Mouse (Mus musculus) left cerebral cortex, adult 2 months (tissue): ENCODE data around the gene Ptov1. TPM values are rescaled to one million over a fixed set of nuclear protein-coding genes. Genes with fewer than 3 reads are reported as not detected.
A peak's percentile ranks its signal among the peaks of the same experiment; 100 is the strongest.

Experiments
- DNase-seq, 2 experiments: peaks; one replicate each; pipeline ENCODE4 v3.0.0; 2021 to 2022; ENCODE audit warnings: low spot score in 2 of 2, mixed read lengths in 1 of 2; ENCODE audit errors: extremely low spot score in 1 of 2
- H3K27ac ChIP-seq: fragments of 200-600 bp; 2 replicates; pipeline ENCODE4 v1.8.1; 2022
- H3K4me3 ChIP-seq: fragments of 200-600 bp; 2 replicates; pipeline ENCODE4 v1.8.1; 2022
- CTCF ChIP-seq: fragments of 200-600 bp; IDR thresholded peaks from 2 replicates; pipeline ENCODE4 v1.8.1; 2022; ENCODE audit warnings: antibody characterized with exemption, mild to moderate bottlenecking, moderate library complexity
- intact Hi-C: fragments of 180-260 bp; cut with DNase I; formaldehyde crosslinking; loops from one replicate; pipeline ENCODE4 v1.15.1; 2025
- long read RNA-seq, 2 experiments: library from polyadenylated mRNA; stranded (forward); transcript quantifications; one replicate each; pipeline ENCODE4 v2.0.0; 2021; ENCODE audit warnings: borderline mapping rate in 2 of 2
- total RNA-seq, 2 experiments: library from RNA; stranded (reverse); gene quantifications; 2 replicates each; pipeline ENCODE4 v1.2.3; 2021

The Ptov1 gene
- 100 to 1,000 TPM; 273 to 290 TPM for total RNA-seq
- long read RNA-seq, experiment 1, transcript Ptov1-201 (12 exons, 1,883 nt): major isoform, 43 of 229 reads
- long read RNA-seq, experiment 1, partial matches to known transcripts: 18 of 229 reads
- long read RNA-seq, experiment 1, other reads (novel, unspliced or antisense): 168 of 229 reads
- long read RNA-seq, experiment 2, transcript Ptov1-201 (12 exons, 1,883 nt): major isoform, 44 of 253 reads
- long read RNA-seq, experiment 2, partial matches to known transcripts: 19 of 253 reads
- long read RNA-seq, experiment 2, other reads (novel, unspliced or antisense): 187 of 253 reads

DNA sequence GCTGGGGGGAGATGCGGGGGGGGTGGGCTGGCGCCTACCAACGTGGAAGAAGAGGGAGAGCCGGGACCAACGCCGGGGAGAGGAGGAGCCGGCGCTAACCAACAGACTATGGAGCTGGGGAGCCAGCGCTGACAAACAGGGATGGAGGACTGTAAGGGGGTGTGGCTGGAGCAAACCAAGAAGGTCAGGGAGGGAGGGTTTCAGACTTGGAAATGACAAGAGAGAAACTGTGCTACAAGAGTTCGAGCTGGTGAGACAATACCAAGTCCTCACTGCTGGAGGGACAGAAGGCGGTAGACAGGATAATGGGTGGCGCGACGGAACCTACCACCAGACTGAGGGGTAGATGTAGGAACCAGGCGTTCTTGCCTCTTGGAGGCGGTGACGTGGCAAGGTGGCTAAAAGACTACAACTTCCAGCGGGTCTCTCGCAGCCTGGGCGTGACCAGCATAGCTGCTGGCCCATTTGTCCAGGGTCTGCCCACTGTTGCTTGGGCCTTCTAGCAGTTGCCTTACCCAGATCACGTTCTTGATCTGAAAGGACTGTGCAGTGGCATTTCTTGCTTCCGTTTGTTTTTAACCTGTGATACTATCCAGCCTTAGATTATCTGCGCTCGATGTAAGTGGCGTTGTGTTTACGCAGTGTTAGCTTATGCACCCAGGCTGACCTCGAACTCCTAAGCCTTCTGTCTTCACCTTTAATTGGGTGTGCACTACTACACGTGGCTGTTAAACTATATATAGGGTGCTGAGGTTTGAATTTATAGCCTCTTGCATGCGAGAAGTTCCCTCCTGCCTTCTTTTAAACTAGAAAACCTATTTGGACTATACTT lies at the start of gene Ptov1:
Gene Ptov1, minus strand, starts transcription at position 92 of the 832 bp plus-strand sequence.
- H3K27ac ChIP-seq: peak within 1 kb of the TSS; percentile 97
- intact Hi-C loops: loop anchor here (1.0 to 2.0 kb wide), 4 partner anchors 15 to 59 kb away; partner anchors contain the start of genes Ap2a1 and Fuz
- TF ChIP-seq CTCF: no peak
- peak; percentile 90 to 94 for DNase-seq
- H3K4me3 ChIP-seq: peak within 1 kb of the TSS; percentile 77

DNA sequence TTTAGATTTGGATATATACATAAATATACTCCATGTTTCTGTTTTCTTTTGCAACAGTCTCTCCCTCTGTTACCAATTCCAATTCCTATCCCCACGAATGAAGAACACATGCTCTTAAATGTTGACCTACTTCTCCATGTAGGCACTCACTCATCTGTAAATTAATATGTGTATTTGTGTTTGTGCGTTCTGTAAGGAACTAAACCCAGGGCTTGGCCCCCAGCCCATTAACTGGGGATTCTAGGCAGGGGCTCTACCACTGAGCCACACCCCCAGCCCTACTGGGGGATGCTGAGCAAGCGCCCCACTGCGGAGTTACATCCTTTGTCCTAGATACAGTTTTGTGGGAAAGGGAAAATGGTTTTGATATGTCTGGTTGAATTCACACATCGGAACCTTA lies 49.5 kb upstream of the Ptov1 start:
- no peak for TF ChIP-seq CTCF
- Histone ChIP-seq H3K4me3 (no peak overlapping the region), H3K27ac (peak overlapping the region; percentile 28; the same call in 1 of the 2 replicates)
- no peak for DNase-seq
- intact Hi-C loops: no loop called here

DNA sequence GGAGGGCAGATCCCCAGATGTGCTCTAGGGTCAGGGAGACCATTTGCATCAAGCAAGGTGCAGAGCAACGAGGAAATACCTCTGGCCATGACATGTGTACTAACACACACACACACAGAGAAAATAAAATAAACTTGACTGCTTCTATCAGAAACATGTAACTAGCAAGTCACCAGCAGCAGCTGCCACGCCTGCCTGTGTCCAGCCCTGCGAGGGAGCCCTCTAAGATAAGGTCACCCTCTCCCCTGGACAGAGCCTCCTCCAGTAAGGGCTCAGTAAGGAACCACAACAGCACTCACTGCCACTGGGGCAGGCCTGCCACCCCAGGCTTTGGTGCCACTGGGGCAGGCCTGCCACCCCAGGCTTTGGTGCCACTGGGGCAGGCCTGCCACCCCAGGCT lies 48.6 kb upstream of the Ptov1 start:
- no peak for TF ChIP-seq CTCF
- Histone ChIP-seq H3K4me3 (no peak overlapping the region), H3K27ac (peak overlapping the region; percentile 85)
- no peak for DNase-seq
- intact Hi-C loops: no loop called here

DNA sequence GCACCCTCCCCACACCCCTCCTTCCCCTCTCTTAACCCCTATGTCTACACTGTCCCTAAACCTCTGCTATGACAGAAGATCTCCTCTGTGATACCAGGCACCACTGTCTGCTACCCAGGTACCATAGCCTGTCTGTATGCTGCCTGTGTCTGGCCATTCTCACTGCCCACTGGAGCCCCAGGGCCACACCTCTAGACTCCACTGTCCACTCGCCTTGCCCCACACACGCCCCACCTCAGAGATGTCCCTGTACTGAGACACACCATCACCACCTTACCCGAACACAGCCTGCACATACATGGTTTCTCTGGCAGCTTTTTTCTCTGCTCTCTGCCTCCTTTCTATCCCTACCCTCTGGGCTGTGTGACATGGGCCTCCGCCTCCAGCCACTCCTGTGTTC lies 47.3 kb upstream of the Ptov1 start:
- Histone ChIP-seq H3K4me3 (no peak overlapping the region), H3K27ac (peak overlapping the region; percentile 85; the same call in 1 of the 2 replicates)
- intact Hi-C loops: no loop called here
- no peak for TF ChIP-seq CTCF
- DNase-seq: no peak

DNA sequence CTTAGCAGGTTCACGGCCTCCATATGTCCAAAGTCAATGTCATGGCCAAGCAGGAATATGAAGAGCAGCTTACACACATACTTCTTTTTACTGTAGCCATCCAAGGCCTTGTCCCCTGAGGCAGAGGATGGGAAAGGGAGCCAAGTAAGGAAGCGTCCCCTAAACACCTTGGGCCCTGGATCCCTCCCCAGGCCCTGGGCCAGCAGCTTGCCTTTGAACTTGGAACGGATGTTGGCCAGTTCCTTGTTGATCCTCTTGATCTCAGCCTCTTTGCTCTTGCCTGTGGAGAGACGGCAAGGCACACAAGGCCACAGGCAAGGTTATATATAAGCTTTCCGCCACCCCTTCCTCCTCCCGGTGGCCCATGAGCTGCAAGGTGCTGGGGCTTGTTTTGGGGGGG lies 46.6 kb upstream of the Ptov1 start:
- Histone ChIP-seq H3K27ac (no peak overlapping the region), H3K4me3 (no peak overlapping the region)
- intact Hi-C loops: no loop called here
- TF ChIP-seq CTCF: no peak
- no peak for DNase-seq

DNA sequence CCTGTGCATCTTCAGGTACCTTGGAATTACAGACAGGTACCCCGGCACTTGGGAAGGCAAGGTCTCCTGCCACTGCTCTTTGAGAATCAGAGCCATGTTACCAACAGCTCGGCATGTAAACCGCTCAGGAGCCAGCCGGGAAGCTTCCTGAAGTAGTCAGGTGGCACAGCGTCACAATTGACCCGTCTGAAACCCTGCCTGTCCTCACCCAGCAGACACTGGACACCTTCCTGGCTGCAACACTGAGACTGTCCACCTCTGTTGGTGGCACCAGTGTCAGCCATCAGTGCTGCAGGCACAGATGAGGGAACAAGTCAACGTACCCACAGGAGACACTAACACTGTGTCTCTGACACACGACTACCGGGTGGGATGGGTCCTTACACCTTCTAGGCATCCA lies 45.7 kb upstream of the Ptov1 start:
- no peak for DNase-seq
- intact Hi-C loops: no loop called here
- H3K4me3 ChIP-seq: no peak overlapping the region
- no peak overlapping the region for H3K27ac ChIP-seq
- TF ChIP-seq CTCF: no peak

DNA sequence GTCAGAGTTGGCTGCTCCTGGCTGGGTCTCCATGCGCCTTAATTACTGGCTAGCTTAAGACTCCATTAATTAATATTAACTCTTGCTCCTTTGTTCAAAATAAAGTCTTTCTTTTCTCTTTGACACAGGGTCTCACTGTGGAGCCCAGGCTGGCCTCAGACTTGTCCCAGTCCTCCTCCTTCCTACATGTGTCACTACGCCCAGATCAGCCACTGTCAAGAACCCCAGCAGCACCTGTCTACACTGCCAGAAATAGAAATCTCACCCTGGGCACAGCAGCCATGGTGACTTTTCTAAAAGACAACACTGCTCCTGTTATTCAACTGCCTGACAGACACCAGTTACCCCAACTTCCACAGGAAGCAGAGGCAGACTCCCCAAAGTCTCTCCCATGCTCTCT lies 44.8 kb upstream of the Ptov1 start:
- no peak overlapping the region for H3K27ac ChIP-seq
- no peak for TF ChIP-seq CTCF
- H3K4me3 ChIP-seq: no peak overlapping the region
- intact Hi-C loops: no loop called here
- DNase-seq: no peak

DNA sequence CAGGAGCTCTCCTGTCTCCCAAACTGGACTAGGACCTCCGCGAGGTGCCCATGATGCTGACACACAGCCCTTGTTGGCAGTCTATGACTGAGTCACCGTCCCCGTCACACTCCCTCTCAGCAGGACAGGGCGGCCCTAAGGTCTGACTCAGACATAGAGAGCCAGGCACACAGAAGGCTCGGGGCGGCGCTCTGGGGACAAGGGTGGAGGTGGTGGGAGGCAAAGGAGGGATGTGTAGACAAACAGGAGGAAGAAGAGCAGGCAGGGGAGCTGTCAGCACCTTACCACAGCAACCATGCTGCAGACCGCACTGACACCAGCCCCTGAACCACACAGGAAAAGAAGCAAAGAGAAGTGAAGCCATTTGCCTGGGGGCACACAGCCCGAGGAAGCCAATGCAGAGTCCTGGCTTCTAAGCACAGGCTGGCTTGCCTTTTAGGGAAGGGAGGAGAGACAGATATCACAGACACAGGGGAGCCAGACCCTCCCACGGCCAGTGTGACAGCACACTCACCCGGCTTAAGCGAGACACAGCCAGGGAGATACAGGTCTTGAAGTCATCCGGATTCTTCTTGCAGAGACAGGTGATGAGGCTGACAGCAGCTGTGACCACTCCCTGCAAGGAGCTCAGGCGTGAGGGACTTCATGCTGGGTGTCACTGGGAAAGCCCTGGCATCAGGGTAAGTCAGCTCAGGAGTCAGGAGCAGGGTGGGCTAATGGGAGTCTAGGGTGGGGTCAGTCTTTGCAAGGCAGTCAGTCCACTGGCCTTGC lies 39.3 kb upstream of the Ptov1 start:
- intact Hi-C loops: no loop called here
- H3K4me3 ChIP-seq: no peak overlapping the region
- peak overlapping the region; percentile 64 for H3K27ac ChIP-seq
- DNase-seq: no peak
- TF ChIP-seq CTCF: no peak

DNA sequence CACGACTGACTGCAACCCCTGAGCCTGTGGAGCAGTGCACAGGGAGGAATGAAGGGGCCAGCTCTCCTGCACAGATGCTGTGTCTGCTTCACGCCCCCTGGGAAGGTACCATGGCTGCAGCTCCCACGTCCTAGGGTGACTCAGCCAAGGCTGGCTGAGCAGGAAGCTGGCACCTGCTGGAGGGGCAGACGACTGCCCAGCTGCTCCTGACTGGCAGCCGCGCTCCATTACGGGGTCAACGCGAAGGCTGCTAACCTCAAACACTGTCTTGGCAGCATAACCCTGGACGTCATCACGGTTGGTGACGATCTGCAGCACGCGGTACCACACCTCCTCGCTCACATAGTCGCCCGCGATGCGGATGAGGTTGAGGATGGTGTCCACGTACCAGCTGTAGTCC lies 35.8 kb upstream of the Ptov1 start:
- no peak for TF ChIP-seq CTCF
- intact Hi-C loops: no loop called here
- DNase-seq: peak in 1 of 2 experiments; percentile 68
- H3K4me3 ChIP-seq: no peak overlapping the region
- peak overlapping the region; percentile 70 for H3K27ac ChIP-seq

DNA sequence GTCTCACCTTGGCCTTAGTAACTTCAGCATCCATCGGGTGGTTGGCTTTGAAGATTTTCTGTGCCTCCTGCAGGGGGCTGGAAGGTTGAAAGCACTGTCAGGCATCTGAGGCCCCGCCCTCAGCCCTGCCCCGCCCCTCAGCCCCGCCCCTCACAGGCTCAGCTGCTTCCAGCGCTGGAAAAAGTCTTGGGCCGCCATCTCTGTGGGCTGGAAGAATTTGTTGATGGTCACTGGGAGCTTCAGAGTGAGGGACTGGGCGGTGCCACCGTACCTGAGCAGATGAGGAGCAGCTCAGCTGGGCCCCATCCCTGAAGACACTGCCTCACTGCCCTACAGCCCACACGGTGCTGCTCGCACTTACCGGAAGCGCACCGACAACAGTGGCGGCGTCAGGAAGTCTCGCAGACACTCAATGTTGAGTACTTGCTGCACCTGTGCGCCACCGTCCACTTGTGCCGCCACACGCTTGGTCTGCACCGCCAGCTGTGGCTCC lies 31.7 kb upstream of the Ptov1 start:
- intact Hi-C loops: loop anchor here (5.0 kb wide), 1 partner anchor 56 kb away; no protein-coding TSS in a partner anchor
- DNase-seq: no peak
- Histone ChIP-seq H3K27ac (peak overlapping the region; percentile 61), H3K4me3 (no peak overlapping the region)
- peak; percentile 28 for TF ChIP-seq CTCF

DNA sequence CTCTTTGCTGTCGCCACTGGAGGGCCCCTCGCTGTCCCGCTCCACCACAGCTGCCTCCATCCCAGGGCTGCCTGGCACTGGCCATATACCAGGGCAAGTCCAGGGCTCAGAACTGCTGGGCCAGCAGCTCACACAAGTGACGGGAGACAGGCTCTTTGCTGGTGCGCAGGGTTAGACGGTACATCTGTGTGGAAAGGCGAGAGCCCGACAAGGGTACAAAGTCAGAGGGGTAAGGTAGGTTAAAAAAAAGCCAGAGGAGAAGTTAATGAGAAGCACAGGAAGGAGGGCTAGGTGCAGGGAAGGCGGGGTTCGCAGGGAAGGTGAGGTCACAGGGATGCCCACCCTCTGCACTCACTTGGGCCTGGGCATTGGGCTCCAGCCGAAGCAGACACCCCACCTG lies 31.0 kb upstream of the Ptov1 start:
- no peak for TF ChIP-seq CTCF
- intact Hi-C loops: loop anchor here (5.0 kb wide), 1 partner anchor 57 kb away; no protein-coding TSS in a partner anchor
- Histone ChIP-seq H3K27ac (peak overlapping the region; percentile 61), H3K4me3 (no peak overlapping the region)
- DNase-seq: no peak

DNA sequence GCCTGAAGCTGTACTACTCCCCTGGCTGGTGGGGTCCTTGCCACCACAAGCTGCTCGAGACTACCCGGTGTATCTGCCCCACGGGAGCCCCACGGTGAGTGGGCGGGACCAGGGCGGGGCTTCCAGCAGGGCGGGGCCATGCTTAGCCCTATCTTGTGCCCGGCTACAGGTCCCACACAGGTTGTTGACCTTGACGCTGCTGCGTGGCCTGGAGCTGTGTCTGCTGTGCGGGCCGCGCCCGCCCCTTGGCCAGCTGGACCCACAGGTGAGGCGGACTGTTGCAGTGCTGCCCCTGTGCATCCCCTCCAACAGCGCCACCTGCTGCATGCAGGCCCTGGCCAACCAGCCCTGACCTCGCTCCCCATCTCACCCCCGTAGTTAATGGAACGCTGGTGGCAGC lies 29.0 kb upstream of the Ptov1 start:
- H3K4me3 ChIP-seq: no peak overlapping the region
- no peak for DNase-seq
- no peak overlapping the region; the same call in 1 of the 2 replicates for H3K27ac ChIP-seq
- TF ChIP-seq CTCF: peak; percentile 27
- intact Hi-C loops: no loop called here
